Mouse (Mus musculus): ENCODE measurements around the gene Ilf3.

GRCm38 (mm10) chr9:21425556-21425945 lies 57.9 kb downstream of the Ilf3 start:
- no peak for TF ChIP-seq POLR2A (IDR thresholded peaks at IDR 0.05; ENCODE audit: low read depth, low read length)
- TF ChIP-seq CTCF (IDR thresholded peaks at IDR 0.05; ENCODE audit: extremely low read depth, insufficient read length, insufficient replicate concordance, low read depth, low read length), result no peak
